8 mouse cellular contexts compared by ENCODE assay signal in genomic region chr16:17575870-17576824, GRCm38 (mm10). TPM values are rescaled to one million over a fixed set of nuclear protein-coding genes. Genes with fewer than 3 reads are reported as not detected.
DNase-seq lines count a peak whose midpoint lies in the region; ATAC-seq and TF ChIP-seq lines count a peak whose summit lies in the region.

No protein-coding gene starts in this region.

- TF ChIP-seq RAD21 in MEL (IDR thresholded peaks at IDR 0.05; ENCODE audit: low read depth, low read length): no peak

- intact Hi-C loops in heart, postnatal 14 days (cut with DNase I): no loop called here

- H3K9me3 ChIP-seq in MEL (replicated peaks; ENCODE audit: insufficient read depth, low read length): no peaks in the 10 kb centered on the region
- H3K9me3 ChIP-seq in forebrain, embryonic 11.5 days (ENCODE audit: control insufficient read depth, low read length): no peaks in the 10 kb centered on the region

- peak; percentile 60 to 69 for TF ChIP-seq POLR2A in MEL (IDR thresholded peaks at IDR 0.05; ENCODE audit: control insufficient read depth in 1 of 2, insufficient read depth in 1 of 2, low read depth in 1 of 2, low read length in 2 of 2, poor library complexity in 1 of 2)
- peak; percentile 27; the same call in 1 of the 2 replicates for TF ChIP-seq POLR2A in olfactory bulb, adult 2 months (IDR thresholded peaks at IDR 0.05; ENCODE audit: insufficient read depth, low read depth, low read length)

- peak; percentile 85 for DNase-seq in MEL (ENCODE audit: low read depth, low spot score)
- DNase-seq in forebrain, embryonic 11.5 days (ENCODE audit: low spot score): peak; percentile 62
- DNase-seq in heart, postnatal 14 days: peak; percentile 55 to 66
- DNase-seq in layer of hippocampus, adult 18-20 months (ENCODE audit: low spot score in 2 of 2): peak; percentile 67 to 86
- peak; percentile 79 to 88 for DNase-seq in lung, adult 18-20 months
- DNase-seq in c-Kit-positive CD71-positive TER-119-positive erythroid progenitor cells, embryonic 14.5 days (ENCODE audit: low spot score): no peak

- H3K4me2 ChIP-seq in forebrain, embryonic 11.5 days (ENCODE audit: low read depth, low read length, severe bottlenecking): peak overlapping the region; percentile 78

- H3K9ac ChIP-seq in MEL (ENCODE audit: control insufficient read depth, low read depth, low read length, poor library complexity, severe bottlenecking): peak overlapping the region; percentile 74
- peak overlapping the region; percentile 54 for H3K9ac ChIP-seq in forebrain, embryonic 11.5 days (ENCODE audit: low read length)

- peak overlapping the region; percentile 84 to 94 for H3K4me3 ChIP-seq in MEL (ENCODE audit: control insufficient read depth in 1 of 2, insufficient read depth in 1 of 2, low read depth in 2 of 2, low read length in 2 of 2)
- peak overlapping the region; percentile 42 for H3K4me3 ChIP-seq in forebrain, embryonic 11.5 days (ENCODE audit: low read depth, low read length)
- H3K4me3 ChIP-seq in olfactory bulb, adult 2 months (ENCODE audit: insufficient read depth, low read depth, low read length): peak overlapping the region; percentile 55

- 15% methylated on average over 44 of the region's 45 CpGs for WGBS in forebrain, embryonic 11.5 days
- WGBS in olfactory bulb, adult 2 months: 11% methylated on average over 45 of the region's 45 CpGs

- no peak overlapping the region for H3K27ac ChIP-seq in MEL (ENCODE audit: control insufficient read depth, low read depth, low read length)
- H3K27ac ChIP-seq in forebrain, embryonic 11.5 days (ENCODE audit: low read depth, low read length): no peak overlapping the region
- no peak overlapping the region for H3K27ac ChIP-seq in olfactory bulb, adult 2 months (ENCODE audit: insufficient read depth, low read depth, low read length)

- no peak for TF ChIP-seq EP300 in MEL (IDR thresholded peaks at IDR 0.05; ENCODE audit: low read depth in 1 of 2, low read length in 2 of 2)

- H3K4me1 ChIP-seq in MEL (ENCODE audit: control insufficient read depth in 1 of 2, insufficient read depth in 2 of 2, low read length in 2 of 2): peaks cover 0 to 4% of the 10 kb centered on the region in 2 experiments; a peak in 1 of 4 replicates
- H3K4me1 ChIP-seq in forebrain, embryonic 11.5 days (replicated peaks; ENCODE audit: control insufficient read depth, insufficient read depth, low read length): 0 out of 2 replicates have a peak, but pooled peaks cover 3% of the 10 kb centered on the region
- H3K4me1 ChIP-seq in olfactory bulb, adult 2 months (ENCODE audit: control insufficient read depth, insufficient read depth, low read length): peaks cover 36% of the 10 kb centered on the region

- ATAC-seq in cerebellum, adult (ENCODE audit: insufficient number of reproducible peaks, low FRiP score, low TSS enrichment): peak; percentile 74; the same call in 1 of the 2 replicates
- peak; percentile 24; the same call in 1 of the 2 replicates for ATAC-seq in forebrain, embryonic 11.5 days (replicated peaks; ENCODE audit: low FRiP score)

- H3K79me2 ChIP-seq in MEL (ENCODE audit: control insufficient read depth, insufficient read depth, low read length, poor library complexity): no peaks in the 10 kb centered on the region; the same call in 1 of the 2 replicates

- peaks cover 0 to 2% of the 10 kb centered on the region in 2 experiments; a peak in 1 of 4 replicates for H3K27me3 ChIP-seq in MEL (ENCODE audit: control insufficient read depth in 1 of 2, insufficient read depth in 2 of 2, low read length in 2 of 2)
- peaks cover 19% of the 10 kb centered on the region for H3K27me3 ChIP-seq in forebrain, embryonic 11.5 days (ENCODE audit: control insufficient read depth, insufficient read depth, low read length)

- no peaks in the 10 kb centered on the region for H3K36me3 ChIP-seq in MEL (ENCODE audit: control insufficient read depth in 1 of 2, insufficient read depth in 2 of 2, low read length in 2 of 2)
- H3K36me3 ChIP-seq in forebrain, embryonic 11.5 days (ENCODE audit: control insufficient read depth, insufficient read depth, low read length): no peaks in the 10 kb centered on the region

- no peak for TF ChIP-seq CTCF in MEL (IDR thresholded peaks at IDR 0.05 in 2 of 3, conservative IDR thresholded peaks at IDR 0.05 in 1 of 3; ENCODE audit: control insufficient read depth in 1 of 3, insufficient read depth in 1 of 3, low read depth in 2 of 3, low read length in 3 of 3, poor library complexity in 1 of 3, severe bottlenecking in 1 of 3)
- no peak for TF ChIP-seq CTCF in olfactory bulb, adult 2 months (IDR thresholded peaks at IDR 0.05; ENCODE audit: insufficient read depth, low read depth, low read length)

TF ChIP-seq in MEL, 35 proteins besides CTCF, POLR2A, EP300 and RAD21:
- no peak for TF ChIP-seq RCOR1 (IDR thresholded peaks at IDR 0.05; ENCODE audit: low read depth, low read length)
- peak; percentile 87 for TF ChIP-seq MXI1 (IDR thresholded peaks at IDR 0.05; ENCODE audit: low read depth, low read length)
- TF ChIP-seq NRF1 (IDR thresholded peaks at IDR 0.05; ENCODE audit: insufficient read depth, low read depth, low read length, poor library complexity, severe bottlenecking): peak; percentile 77
- TF ChIP-seq POLR2AphosphoS2 (IDR thresholded peaks at IDR 0.05; ENCODE audit: low read length): no peak
- peak; percentile 68 for TF ChIP-seq ZMIZ1 (IDR thresholded peaks at IDR 0.05; ENCODE audit: low read depth, low read length)
- no peak for TF ChIP-seq CHD2 (IDR thresholded peaks at IDR 0.05; ENCODE audit: low read length)
- 0 out of 2 replicates have a peak, but pooled peaks have one; percentile 7 for TF ChIP-seq ELF1 (IDR thresholded peaks at IDR 0.05; ENCODE audit: low read depth, low read length)
- peak; percentile 67 for TF ChIP-seq SIN3A (IDR thresholded peaks at IDR 0.05; ENCODE audit: low read length)
- TF ChIP-seq NELFE (IDR thresholded peaks at IDR 0.05; ENCODE audit: low read depth, low read length): peak; percentile 68
- peak; percentile 25; the same call in 1 of the 2 replicates for TF ChIP-seq GATA1 (IDR thresholded peaks at IDR 0.05; ENCODE audit: low read depth, low read length)
- TF ChIP-seq HCFC1 (IDR thresholded peaks at IDR 0.05; ENCODE audit: low read depth, low read length): peak; percentile 60
- TF ChIP-seq TAL1 (IDR thresholded peaks at IDR 0.05; ENCODE audit: low read length): no peak
- TF ChIP-seq USF2 (IDR thresholded peaks at IDR 0.05; ENCODE audit: borderline replicate concordance in 1 of 2, insufficient read depth in 1 of 2, low read depth in 1 of 2, low read length in 2 of 2): no peak

RNA-seq across cellular contexts. Expression of gene Slc7a4, which starts 6.9 kb away (rescaled TPM):
- 15.4 and 23.1 TPM in 2 replicates for total RNA-seq in MEL (2012; rRNA removed)
- 10 to 100 TPM in 1 of 2 experiments, not detected in 1; 23.6 TPM for polyA plus RNA-seq in MEL (2012; ENCODE audit: insufficient read depth in 1 of 2, insufficient read length in 2 of 2, low read depth in 1 of 2, low replicate concordance in 2 of 2, missing spikeins in 1 of 2)
- 3.1 and 4.0 TPM in 2 replicates for polyA plus RNA-seq in forebrain, embryonic 11.5 days (2014; fragmentation: Nextera tagmentation; extraction: Ambion mirVana)
- 1 to 10 TPM; 1.6 to 1.8 TPM for total RNA-seq in heart, postnatal 14 days (2021)
- total RNA-seq in layer of hippocampus, adult 18-20 months (2021): 10 to 100 TPM; 86.1 to 99.5 TPM
- polyA plus RNA-seq in olfactory bulb, adult 2 months (2012; ENCODE audit: insufficient read depth, insufficient read length, low replicate concordance, missing spikeins): not detected in 2 replicates

RNA-seq across cellular contexts. Expression of gene P2rx6, which starts 14.5 kb away (rescaled TPM):
- total RNA-seq in MEL (2012; rRNA removed): 0.04 TPM in 1 of 2 replicates, not detected in the other
- under 1 TPM in 1 of 2 experiments, not detected in 1; 0.38 TPM for polyA plus RNA-seq in MEL (2012; ENCODE audit: insufficient read depth in 1 of 2, insufficient read length in 2 of 2, low read depth in 1 of 2, low replicate concordance in 2 of 2, missing spikeins in 1 of 2)
- polyA plus RNA-seq in forebrain, embryonic 11.5 days (2014; fragmentation: Nextera tagmentation; extraction: Ambion mirVana): 0.35 and 0.75 TPM in 2 replicates
- under 1 TPM; 0.54 to 0.84 TPM for total RNA-seq in heart, postnatal 14 days (2021)
- 1 to 10 TPM; 1.0 to 1.2 TPM for total RNA-seq in layer of hippocampus, adult 18-20 months (2021)
- not detected in 2 replicates for polyA plus RNA-seq in olfactory bulb, adult 2 months (2012; ENCODE audit: insufficient read depth, insufficient read length, low replicate concordance, missing spikeins)

RNA-seq across cellular contexts. Expression of gene Lrrc74b, which starts 15.1 kb away (rescaled TPM):
- total RNA-seq in MEL (2012; rRNA removed): 0.12 TPM in 1 of 2 replicates, not detected in the other
- polyA plus RNA-seq in MEL (2012; ENCODE audit: insufficient read depth in 1 of 2, insufficient read length in 2 of 2, low read depth in 1 of 2, low replicate concordance in 2 of 2, missing spikeins in 1 of 2): under 1 TPM in 1 of 2 experiments, not detected in 1; 0.10 TPM
- polyA plus RNA-seq in forebrain, embryonic 11.5 days (2014; fragmentation: Nextera tagmentation; extraction: Ambion mirVana): 0.12 and 0.57 TPM in 2 replicates
- total RNA-seq in heart, postnatal 14 days (2021): under 1 TPM; 0.15 to 0.24 TPM
- total RNA-seq in layer of hippocampus, adult 18-20 months (2021): under 1 TPM; 0.92 to 0.94 TPM
- polyA plus RNA-seq in olfactory bulb, adult 2 months (2012; ENCODE audit: insufficient read depth, insufficient read length, low replicate concordance, missing spikeins): not detected in 2 replicates

RNA-seq across cellular contexts. Expression of gene Smpd4, which starts 43.0 kb away (rescaled TPM):
- 47.6 and 51.0 TPM in 2 replicates for total RNA-seq in MEL (2012; rRNA removed)
- polyA plus RNA-seq in MEL (2012; ENCODE audit: insufficient read depth in 1 of 2, insufficient read length in 2 of 2, low read depth in 1 of 2, low replicate concordance in 2 of 2, missing spikeins in 1 of 2): 100 to 1,000 TPM in 1 of 2 experiments, 10 to 100 TPM in 1; 94.3 to 609 TPM
- 61.1 and 69.1 TPM in 2 replicates for polyA plus RNA-seq in forebrain, embryonic 11.5 days (2014; fragmentation: Nextera tagmentation; extraction: Ambion mirVana)
- total RNA-seq in heart, postnatal 14 days (2021): 10 to 100 TPM; 18.7 to 21.2 TPM
- 10 to 100 TPM; 46.4 to 49.9 TPM for total RNA-seq in layer of hippocampus, adult 18-20 months (2021)
- polyA plus RNA-seq in olfactory bulb, adult 2 months (2012; ENCODE audit: insufficient read depth, insufficient read length, low replicate concordance, missing spikeins): not detected in 2 replicates

RNA-seq across cellular contexts. Expression of gene Thap7, which starts 45.2 kb away (rescaled TPM):
- total RNA-seq in MEL (2012; rRNA removed): 53.6 and 65.5 TPM in 2 replicates
- polyA plus RNA-seq in MEL (2012; ENCODE audit: insufficient read depth in 1 of 2, insufficient read length in 2 of 2, low read depth in 1 of 2, low replicate concordance in 2 of 2, missing spikeins in 1 of 2): 10 to 100 TPM in 1 of 2 experiments, not detected in 1; 65.4 TPM
- polyA plus RNA-seq in forebrain, embryonic 11.5 days (2014; fragmentation: Nextera tagmentation; extraction: Ambion mirVana): 50.2 and 55.6 TPM in 2 replicates
- 10 to 100 TPM; 14.3 to 14.7 TPM for total RNA-seq in heart, postnatal 14 days (2021)
- 10 to 100 TPM; 39.6 to 44.0 TPM for total RNA-seq in layer of hippocampus, adult 18-20 months (2021)
- polyA plus RNA-seq in olfactory bulb, adult 2 months (2012; ENCODE audit: insufficient read depth, insufficient read length, low replicate concordance, missing spikeins): not detected in 2 replicates
